Mouse (Mus musculus) spleen, adult 2 months (tissue): ENCODE results near the gene Eddm3b. TPM values are rescaled to one million over a fixed set of nuclear protein-coding genes. Genes with fewer than 3 reads are reported as not detected.
A peak's percentile ranks its signal among the peaks of the same experiment; 100 is the strongest.

Experiments used
- DNase-seq, 2 experiments: peaks; one replicate each; pipeline versions ENCODE4 v3.0.0 to v3.0.0-alpha.2; 2012 to 2021; ENCODE audit warnings: low spot score in 2 of 2, low read depth in 1 of 2
- H3K27ac ChIP-seq: fragments of 200-500 bp; 2 replicates; pipeline ENCODE4 v1.5.1; 2012; ENCODE audit warnings: low read length, inconsistent platforms; ENCODE audit not compliant: insufficient read depth
- H3K27me3 ChIP-seq: fragments of 200-500 bp; 2 replicates; pipeline ENCODE4 v1.6.1; 2012; ENCODE audit warnings: mild to moderate bottlenecking, moderate library complexity, low read length, inconsistent platforms; ENCODE audit not compliant: control insufficient read depth, insufficient read depth
- H3K36me3 ChIP-seq: fragments of 200-500 bp; 2 replicates; pipeline ENCODE4 v1.6.1; 2012; ENCODE audit warnings: mild to moderate bottlenecking, low read length, inconsistent platforms; ENCODE audit not compliant: control insufficient read depth, insufficient read depth
- H3K4me1 ChIP-seq: fragments of 200-500 bp; 2 replicates; pipeline ENCODE4 v1.6.1; 2011; ENCODE audit warnings: inconsistent platforms; ENCODE audit not compliant: control insufficient read depth, insufficient read depth, insufficient read length
- H3K4me3 ChIP-seq: fragments of 200-500 bp; 2 replicates; pipeline ENCODE4 v1.5.1; 2011; ENCODE audit warnings: mild to moderate bottlenecking, inconsistent platforms; ENCODE audit not compliant: insufficient read depth, insufficient read length; ENCODE audit errors: extremely low read depth
- CTCF ChIP-seq: fragments of 200-500 bp; IDR thresholded peaks from 2 replicates; pipeline ENCODE4 v1.5.1; 2011; ENCODE audit warnings: mild to moderate bottlenecking, inconsistent platforms; ENCODE audit not compliant: insufficient read depth, insufficient read length, insufficient replicate concordance; ENCODE audit errors: extremely low read depth
- POLR2A ChIP-seq: fragments of 200-500 bp; IDR thresholded peaks from 2 replicates; pipeline ENCODE4 v1.6.1; 2011; ENCODE audit warnings: low read depth, low read length, inconsistent platforms
- WGBS: fragments of 180-500 bp; shearing (Covaris S2); methylation state at CpG from one replicate; pipeline ENCODE4 v1.1.7; 2018; 5-methylcytosine and 5-hydroxymethylcytosine counted together
- polyA plus RNA-seq: library from polyadenylated mRNA; depleted of rRNA; stranded (reverse); fragments of >200 nt; gene quantifications from 2 replicates; pipeline ENCODE4 v1.2.3, GENCODE M21; 2012

Gene Eddm3b
- polyA plus RNA-seq, 1 experiment, result not detected

GRCm38 (mm10) chr14:51104366-51104765 lies 9.9 kb upstream of the Eddm3b start:
- Histone ChIP-seq H3K4me1 (no peaks in the 10 kb centered on the region; the same call in 1 of the 2 replicates), H3K4me3 (no peak overlapping the region), H3K27me3 (no peaks in the 10 kb centered on the region), H3K36me3 (no peaks in the 10 kb centered on the region), H3K27ac (no peak overlapping the region)
- no peak for TF ChIP-seq POLR2A
- TF ChIP-seq CTCF, result no peak
- DNase-seq, result no peak
- WGBS, result 88% methylated on average over 2 of the region's 2 CpGs

GRCm38 (mm10) chr14:51106449-51106967 lies 7.7 kb upstream of the Eddm3b start:
- TF ChIP-seq CTCF, result no peak
- no peak for TF ChIP-seq POLR2A
- H3K27me3 ChIP-seq, result no peaks in the 10 kb centered on the region
- H3K4me1 ChIP-seq, result no peaks in the 10 kb centered on the region; the same call in 1 of the 2 replicates
- H3K4me3 ChIP-seq, result no peak overlapping the region
- no peak overlapping the region for H3K27ac ChIP-seq
- no peak for DNase-seq
- H3K36me3 ChIP-seq, result no peaks in the 10 kb centered on the region

GRCm38 (mm10) chr14:51111966-51112365 lies 2.3 kb upstream of the Eddm3b start:
- WGBS, result 50% methylated on average over 3 of the region's 3 CpGs
- Histone ChIP-seq H3K27ac (no peak overlapping the region), H3K36me3 (no peaks in the 10 kb centered on the region), H3K4me3 (no peak overlapping the region), H3K27me3 (no peaks in the 10 kb centered on the region), H3K4me1 (no peaks in the 10 kb centered on the region)
- no peak for DNase-seq
- TF ChIP-seq POLR2A, result no peak

GRCm38 (mm10) chr14:51113476-51113875 lies 750 bp upstream of the Eddm3b start:
- no peak for TF ChIP-seq CTCF
- TF ChIP-seq POLR2A, result no peak
- Histone ChIP-seq H3K4me1 (no peaks in the 10 kb centered on the region), H3K36me3 (no peaks in the 10 kb centered on the region), H3K27me3 (no peaks in the 10 kb centered on the region), H3K4me3 (no peak overlapping the region), H3K27ac (no peak overlapping the region)
- DNase-seq, result no peak
- WGBS, result 80% methylated on average over 9 of the region's 9 CpGs

GRCm38 (mm10) chr14:51125684-51126083 lies 11.5 kb downstream of the Eddm3b start:
- H3K27me3 ChIP-seq, result no peaks in the 10 kb centered on the region
- no peak overlapping the region for H3K4me3 ChIP-seq
- TF ChIP-seq CTCF, result no peak
- TF ChIP-seq POLR2A, result no peak
- no peak for DNase-seq
- WGBS, result 90% methylated on average over 6 of the region's 6 CpGs
- H3K36me3 ChIP-seq, result peaks cover 6% of the 10 kb centered on the region
- peaks cover 18% of the 10 kb centered on the region; the same call in 1 of the 2 replicates for H3K4me1 ChIP-seq
- no peak overlapping the region for H3K27ac ChIP-seq

- Histone ChIP-seq H3K27me3 (no peaks in the 10 kb centered on the region), H3K36me3 (peaks cover 9% of the 10 kb centered on the region), H3K4me1 (peaks cover 31% of the 10 kb centered on the region), H3K4me3 (no peak overlapping the region), H3K27ac (peak overlapping the region; percentile 92)
- 27% methylated on average over 2 of the region's 2 CpGs for WGBS
- TF ChIP-seq CTCF (no peak), POLR2A (no peak)
- DNase-seq, result peak in 1 of 2 experiments; percentile 53
Measured at GRCm38 (mm10) chr14:51127648-51128258, 13.5 kb downstream of the Eddm3b start.
